Mouse (Mus musculus) heart, postnatal 0 days (tissue): ENCODE measurements around the gene Slc37a3.
"Not testable (repeated sequence)": the region's sequence is repeated elsewhere in the genome, so short reads cannot be mapped to it uniquely, and the experiment has no call there.

Experiments used
- CTCF ChIP-seq: IDR thresholded peaks from 2 replicates; pipeline ENCODE4 v1.5.1; 2016; ENCODE audit warnings: antibody characterized with exemption, control low read depth, low read depth
- EP300 ChIP-seq: IDR thresholded peaks from 2 replicates; pipeline ENCODE4 v1.6.1; 2016; ENCODE audit warnings: antibody characterized with exemption, low read depth

GRCm38 (mm10) chr6:39416654-39417053, 39.2 kb upstream of the Slc37a3 start:
- not testable (repeated sequence) for TF ChIP-seq CTCF, EP300
